Mouse (Mus musculus) CH12.LX (cell line): ENCODE results near the gene Hecw2. TPM values are rescaled to one million over a fixed set of nuclear protein-coding genes. Genes with fewer than 3 reads are reported as not detected.

Experiments used
- DNase-seq: peaks from one replicate; pipeline ENCODE4 v3.0.0-alpha.2; 2013; ENCODE audit errors: extremely low read depth
- H3K27ac ChIP-seq: 2 replicates; pipeline ENCODE4 v1.5.1; 2012; ENCODE audit warnings: low read depth, mild to moderate bottlenecking, control low read depth, moderate library complexity; ENCODE audit not compliant: insufficient read depth
- H3K27me3 ChIP-seq: replicated peaks from 2 replicates; pipeline ENCODE3; 2012; ENCODE audit warnings: inconsistent platforms
- H3K36me3 ChIP-seq, 2 experiments: replicated peaks in 1 of 2; 2 replicates each; pipeline versions ENCODE3 to v1.6.1; 2012; ENCODE audit warnings: inconsistent platforms in 1 of 2, low read length in 1 of 2, mild to moderate bottlenecking in 1 of 2, mixed read lengths in 1 of 2, moderate library complexity in 1 of 2; ENCODE audit not compliant: control insufficient read depth in 1 of 2, insufficient read depth in 1 of 2
- H3K4me1 ChIP-seq, 2 experiments: 2 replicates each; pipeline ENCODE4 v1.6.1; 2012; ENCODE audit warnings: inconsistent platforms in 1 of 2, moderate library complexity in 1 of 2; ENCODE audit not compliant: insufficient read depth in 2 of 2, control insufficient read depth in 1 of 2
- H3K4me2 ChIP-seq: 2 replicates; pipeline ENCODE4 v1.6.1; 2012; ENCODE audit warnings: low read depth, mild to moderate bottlenecking, control low read depth; ENCODE audit not compliant: poor library complexity, insufficient read depth, severe bottlenecking
- H3K4me3 ChIP-seq, 3 experiments: fragments of 150-350 bp in 1 of 3; sonication (generic) in 1 of 3; replicated peaks in 1 of 3; 2 replicates each; pipeline versions ENCODE3 to v1.5.1; 2011 to 2012; ENCODE audit warnings: low read depth in 2 of 3, low read length in 2 of 3, mild to moderate bottlenecking in 2 of 3, moderate library complexity in 2 of 3, control low read depth in 1 of 3, improper control_type of control experiment in 1 of 3, inconsistent platforms in 1 of 3, mixed read lengths in 1 of 3; ENCODE audit not compliant: poor library complexity in 1 of 3
- H3K79me2 ChIP-seq: replicated peaks from 2 replicates; pipeline ENCODE4 v1.6.1; 2012; ENCODE audit warnings: mild to moderate bottlenecking, moderate library complexity; ENCODE audit not compliant: control insufficient read depth, poor library complexity, insufficient read depth, severe bottlenecking; ENCODE audit errors: extremely low read depth
- H3K9ac ChIP-seq: 2 replicates; pipeline ENCODE4 v1.6.1; 2012; ENCODE audit warnings: low read depth, mild to moderate bottlenecking, control low read depth, moderate library complexity; ENCODE audit not compliant: insufficient read depth
- H3K9me3 ChIP-seq: replicated peaks from 2 replicates; pipeline ENCODE3; 2012; ENCODE audit warnings: low read length, inconsistent platforms, mixed read lengths
- BHLHE40 ChIP-seq: IDR thresholded peaks from 2 replicates; pipeline ENCODE4 v1.6.1; 2011; ENCODE audit warnings: mild to moderate bottlenecking, low read depth, low read length, improper control_type of control experiment
- CHD1 ChIP-seq: IDR thresholded peaks from 2 replicates; pipeline ENCODE4 v1.6.1; 2012; ENCODE audit warnings: low read depth, low read length, improper control_type of control experiment, inconsistent platforms
- CHD2 ChIP-seq: IDR thresholded peaks from 2 replicates; pipeline ENCODE4 v1.6.1; 2011; ENCODE audit warnings: low read length, improper control_type of control experiment
- ELF1 ChIP-seq: IDR thresholded peaks from 2 replicates; pipeline ENCODE4 v1.6.1; 2014; ENCODE audit warnings: low read depth, mild to moderate bottlenecking, inconsistent platforms, low read length, improper control_type of control experiment
- EP300 ChIP-seq: IDR thresholded peaks from 2 replicates; pipeline ENCODE4 v1.6.1; 2011; ENCODE audit warnings: low read length, improper control_type of control experiment
- ETS1 ChIP-seq: conservative IDR thresholded peaks from 2 replicates; pipeline ENCODE4 v1.6.1; 2012; ENCODE audit warnings: low read depth, mild to moderate bottlenecking, inconsistent platforms, low read length, improper control_type of control experiment, moderate library complexity
- GABPA ChIP-seq: IDR thresholded peaks from 2 replicates; pipeline ENCODE4 v1.6.1; 2012; ENCODE audit warnings: low read depth, low read length, improper control_type of control experiment, inconsistent platforms; ENCODE audit not compliant: insufficient replicate concordance
- JUN ChIP-seq: IDR thresholded peaks from 2 replicates; pipeline ENCODE4 v1.6.1; 2011; ENCODE audit warnings: low read depth, mild to moderate bottlenecking, low read length, improper control_type of control experiment, moderate library complexity; ENCODE audit not compliant: insufficient read depth
- JUND ChIP-seq: conservative IDR thresholded peaks from 2 replicates; pipeline ENCODE4 v1.6.1; 2011; ENCODE audit warnings: low read depth, low read length, improper control_type of control experiment
- KAT2A ChIP-seq: IDR thresholded peaks from 2 replicates; pipeline ENCODE4 v1.6.1; 2012; ENCODE audit warnings: low read length, improper control_type of control experiment, inconsistent platforms; ENCODE audit not compliant: insufficient replicate concordance
- MAFK ChIP-seq: IDR thresholded peaks from 2 replicates; pipeline ENCODE4 v1.6.1; 2011; ENCODE audit warnings: low read length, improper control_type of control experiment; ENCODE audit not compliant: insufficient replicate concordance
- MAX ChIP-seq: IDR thresholded peaks from 2 replicates; pipeline ENCODE4 v1.6.1; 2011; ENCODE audit warnings: low read length, improper control_type of control experiment
- MXI1 ChIP-seq: IDR thresholded peaks from 2 replicates; pipeline ENCODE4 v1.6.1; 2011; ENCODE audit warnings: mild to moderate bottlenecking, low read depth, low read length, improper control_type of control experiment
- MYC ChIP-seq: IDR thresholded peaks from 2 replicates; pipeline ENCODE4 v1.6.1; 2011; ENCODE audit warnings: low read depth, mild to moderate bottlenecking, improper control_type of control experiment, low read length
- NRF1 ChIP-seq: IDR thresholded peaks from 2 replicates; pipeline ENCODE4 v1.6.1; 2014; ENCODE audit warnings: low read depth, mild to moderate bottlenecking, inconsistent platforms, low read length, improper control_type of control experiment, moderate library complexity
- PAX5 ChIP-seq: IDR thresholded peaks from 2 replicates; pipeline ENCODE4 v1.6.1; 2012; ENCODE audit warnings: low read length, inconsistent platforms, mixed read lengths
- RAD21 ChIP-seq: IDR thresholded peaks from 2 replicates; pipeline ENCODE4 v1.6.1; 2011; ENCODE audit warnings: low read depth, mild to moderate bottlenecking, low read length, improper control_type of control experiment, moderate library complexity
- RCOR1 ChIP-seq: conservative IDR thresholded peaks from 2 replicates; pipeline ENCODE4 v1.6.1; 2012; ENCODE audit warnings: low read depth, mild to moderate bottlenecking, inconsistent platforms, low read length, improper control_type of control experiment
- SMC3 ChIP-seq: IDR thresholded peaks from 2 replicates; pipeline ENCODE4 v1.6.1; 2011; ENCODE audit warnings: low read depth, low read length, improper control_type of control experiment
- TBP ChIP-seq: conservative IDR thresholded peaks from 2 replicates; pipeline ENCODE4 v1.6.1; 2011; ENCODE audit warnings: low read depth, low read length, improper control_type of control experiment
- TCF12 ChIP-seq: IDR thresholded peaks from 2 replicates; pipeline ENCODE4 v1.6.1; 2014; ENCODE audit warnings: low read depth, mild to moderate bottlenecking, inconsistent platforms, low read length, improper control_type of control experiment
- USF1 ChIP-seq: IDR thresholded peaks from 2 replicates; pipeline ENCODE4 v1.6.1; 2014; ENCODE audit warnings: low read depth, mild to moderate bottlenecking, inconsistent platforms, low read length, improper control_type of control experiment
- ZC3H11A ChIP-seq: IDR thresholded peaks from 2 replicates; pipeline ENCODE4 v1.6.1; 2012; ENCODE audit warnings: low read depth, mild to moderate bottlenecking, inconsistent platforms, low read length, improper control_type of control experiment
- ZKSCAN1 ChIP-seq: IDR thresholded peaks from 2 replicates; pipeline ENCODE4 v1.6.1; 2012; ENCODE audit warnings: low read depth, inconsistent platforms, low read length, improper control_type of control experiment, borderline replicate concordance
- dilution Hi-C: fragments of 300-500 bp; cut with MboI; formaldehyde crosslinking; loops from 2 replicates; pipeline ENCODE4 v1.14.3; 2020; ENCODE audit warnings: low sequenced_read_pairs; ENCODE audit not compliant: extremely low pct_unique_long_range_greater_than_20kb, extremely low pct_ligation_motif_present
- in situ Hi-C: fragments of 300-500 bp; cut with MboI; formaldehyde crosslinking; loops from 3 replicates; pipeline ENCODE4 v1.14.3; 2019; ENCODE audit warnings: low sequenced_read_pairs, low pct_ligation_motif_present, low pct_unique_long_range_greater_than_20kb, mixed read lengths
- polyA plus RNA-seq: library from polyadenylated mRNA; unstranded; fragments of >175 nt; gene quantifications from 2 replicates; pipeline ENCODE4 v1.2.1, GENCODE M21; 2012; ENCODE audit warnings: low read depth; ENCODE audit not compliant: insufficient read length
- total RNA-seq, 2 experiments: library from RNA; depleted of rRNA; stranded (reverse); fragments of 300-350 nt in 1 of 2; fragments of >200 nt in 1 of 2; gene quantifications; 2 replicates each; pipeline ENCODE4 v1.2.3; 2012 to 2014

Hecw2 gene
- total and polyA plus RNA-seq, 3 experiments, result 0.05 to 0.59 (median 0.14) TPM

DNA sequence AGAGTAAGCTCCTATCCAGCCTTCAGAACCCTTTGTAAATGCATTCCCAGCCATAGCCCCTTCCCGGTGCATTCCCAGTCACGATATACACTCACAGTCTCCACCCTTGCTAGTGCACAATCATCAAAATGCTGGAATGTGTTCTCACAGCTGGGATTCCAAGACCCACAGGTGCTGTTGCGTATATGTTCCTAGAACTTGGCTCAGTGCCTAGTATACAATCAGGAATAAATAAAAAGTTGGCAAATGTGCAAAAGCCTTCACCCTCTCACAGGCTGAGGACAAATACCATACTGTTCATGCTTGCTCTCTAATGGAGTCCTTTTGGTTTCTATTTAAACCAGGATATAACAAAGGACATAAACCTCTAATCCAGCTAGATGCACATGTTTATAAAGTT is 283.1 kb downstream of the Hecw2 start:
- Histone ChIP-seq H3K27ac (no peak overlapping the region), H3K4me3 (no peak overlapping the region), H3K36me3 (no peaks in the 10 kb centered on the region), H3K4me1 (no peaks in the 10 kb centered on the region), H3K9ac (no peak overlapping the region), H3K9me3 (no peaks in the 10 kb centered on the region), H3K79me2 (no peaks in the 10 kb centered on the region), H3K27me3 (no peaks in the 10 kb centered on the region), H3K4me2 (no peak overlapping the region)
- dilution Hi-C loops, result no loop called here
- TF ChIP-seq MAFK, result no peak
- TF ChIP-seq ETS1, result no peak
- no peak for TF ChIP-seq TCF12
- TF ChIP-seq MYC, result no peak
- no peak for TF ChIP-seq MAX
- TF ChIP-seq NRF1, result no peak
- no peak for TF ChIP-seq CHD2
- no peak for TF ChIP-seq ZKSCAN1
- TF ChIP-seq JUND, result no peak
- TF ChIP-seq EP300, result no peak
- no peak for TF ChIP-seq BHLHE40
- TF ChIP-seq KAT2A, result no peak
- no peak for TF ChIP-seq TBP
- TF ChIP-seq RAD21, result no peak
- no peak for TF ChIP-seq JUN
- TF ChIP-seq USF1, result no peak
- no peak for TF ChIP-seq SMC3
- no peak for TF ChIP-seq RCOR1
- TF ChIP-seq CHD1, result no peak
- no peak for TF ChIP-seq GABPA
- DNase-seq, result no peak
- in situ Hi-C loops, result loop anchor here (25.0 kb wide), 1 partner anchor 425 kb away; no protein-coding TSS in a partner anchor

DNA sequence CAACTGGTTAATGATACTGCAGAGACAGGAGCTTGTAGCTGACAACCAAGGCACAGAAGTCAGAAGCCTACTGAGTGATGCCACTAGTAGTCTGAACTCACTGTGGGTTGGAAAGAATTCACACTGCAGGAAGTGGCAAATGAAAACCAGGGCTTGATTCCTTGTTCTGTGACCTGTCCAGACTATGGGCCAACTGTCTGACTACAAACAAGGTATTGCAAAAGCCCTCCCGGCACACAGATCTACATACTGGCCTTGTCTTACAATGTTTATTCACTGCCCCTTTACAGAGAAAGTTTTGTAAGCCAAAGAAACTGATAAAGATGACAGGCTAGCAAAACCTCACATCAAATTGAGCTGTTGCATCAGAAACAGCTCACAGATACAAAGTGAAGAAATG is 284.7 kb downstream of the Hecw2 start:
- DNase-seq, result no peak
- Histone ChIP-seq H3K79me2 (no peaks in the 10 kb centered on the region), H3K9me3 (no peaks in the 10 kb centered on the region), H3K27ac (no peak overlapping the region), H3K9ac (no peak overlapping the region), H3K36me3 (no peaks in the 10 kb centered on the region), H3K27me3 (no peaks in the 10 kb centered on the region), H3K4me1 (peaks cover 0 to 3% of the 10 kb centered on the region in 2 experiments; a peak in 1 of 4 replicates), H3K4me3 (no peak overlapping the region), H3K4me2 (no peak overlapping the region)
- in situ Hi-C loops, result loop anchor here (25.0 kb wide), 1 partner anchor 427 kb away; no protein-coding TSS in a partner anchor
- no peak for TF ChIP-seq NRF1
- no peak for TF ChIP-seq MXI1
- no peak for TF ChIP-seq RAD21
- TF ChIP-seq MAFK, result no peak
- no peak for TF ChIP-seq SMC3
- no peak for TF ChIP-seq ELF1
- TF ChIP-seq CHD2, result no peak
- no peak for TF ChIP-seq KAT2A
- TF ChIP-seq ZC3H11A, result no peak
- TF ChIP-seq CHD1, result no peak
- TF ChIP-seq ZKSCAN1, result no peak
- no peak for TF ChIP-seq PAX5
- dilution Hi-C loops, result no loop called here
